Mouse (Mus musculus) adipocyte (in vitro differentiated cells): ENCODE data around the gene Chd2.

Experiments
- DNase-seq: peaks from one replicate; pipeline ENCODE4 v3.0.0-alpha.2; 2016; ENCODE audit warnings: low spot score

The Chd2 gene

GRCm38 (mm10) chr7:73441802-73442201 lies 99.8 kb downstream of the Chd2 start:
- no peak for DNase-seq

- DNase-seq: no peak
Observed at GRCm38 (mm10) chr7:73435685-73436084, 105.9 kb downstream of the Chd2 start.

- no peak for DNase-seq
Observed at GRCm38 (mm10) chr7:73434336-73434677, 107.3 kb downstream of the Chd2 start.

- DNase-seq: no peak
Observed at GRCm38 (mm10) chr7:73433637-73434335, 107.8 kb downstream of the Chd2 start.

GRCm38 (mm10) chr7:73428525-73428924 lies 113.1 kb downstream of the Chd2 start:
- no peak for DNase-seq

GRCm38 (mm10) chr7:73427794-73428193 lies 113.8 kb downstream of the Chd2 start:
- no peak for DNase-seq

- peak; percentile 40 for DNase-seq
Observed at GRCm38 (mm10) chr7:73426752-73427386, 114.8 kb downstream of the Chd2 start.

GRCm38 (mm10) chr7:73426235-73426634 lies 115.4 kb downstream of the Chd2 start:
- DNase-seq: peak; percentile 77

- DNase-seq: peak; percentile 68
Observed at GRCm38 (mm10) chr7:73425451-73425850, 116.2 kb downstream of the Chd2 start.

- DNase-seq: no peak
Observed at GRCm38 (mm10) chr7:73424705-73425104, 116.9 kb downstream of the Chd2 start.

GRCm38 (mm10) chr7:73424243-73424642 lies 117.4 kb downstream of the Chd2 start:
- DNase-seq: no peak

- no peak for DNase-seq
Observed at GRCm38 (mm10) chr7:73423236-73423635, 118.4 kb downstream of the Chd2 start.

GRCm38 (mm10) chr7:73422223-73423113 lies 119.2 kb downstream of the Chd2 start:
- peak; percentile 75 for DNase-seq

GRCm38 (mm10) chr7:73421278-73422015 lies 120.2 kb downstream of the Chd2 start:
- DNase-seq: no peak

- no peak for DNase-seq
Observed at GRCm38 (mm10) chr7:73420827-73421226, 120.8 kb downstream of the Chd2 start.

GRCm38 (mm10) chr7:73419375-73419774 lies 122.3 kb downstream of the Chd2 start:
- no peak for DNase-seq

GRCm38 (mm10) chr7:73414192-73414591 lies 127.4 kb downstream of the Chd2 start:
- no peak for DNase-seq

GRCm38 (mm10) chr7:73412419-73412818 lies 129.2 kb downstream of the Chd2 start:
- DNase-seq: no peak

- DNase-seq: no peak
Observed at GRCm38 (mm10) chr7:73411986-73412385, 129.6 kb downstream of the Chd2 start.

- DNase-seq: no peak
Observed at GRCm38 (mm10) chr7:73411523-73411922, 130.1 kb downstream of the Chd2 start.

GRCm38 (mm10) chr7:73405550-73405949 lies 136.1 kb downstream of the Chd2 start:
- DNase-seq: no peak

- no peak for DNase-seq
Observed at GRCm38 (mm10) chr7:73403538-73403937, 138.1 kb downstream of the Chd2 start.
